Mouse (Mus musculus): Measurements from ENCODE around the gene Ugt1a7c. TPM values are rescaled to one million over a fixed set of nuclear protein-coding genes. Genes with fewer than 3 reads are reported as not detected.
"Not testable (repeated sequence)": the region's sequence is repeated elsewhere in the genome, so short reads cannot be mapped to it uniquely, and the experiment has no call there.

Ugt1a7c gene
- polyA plus RNA-seq, 1 experiment: 8.3 TPM

DNA sequence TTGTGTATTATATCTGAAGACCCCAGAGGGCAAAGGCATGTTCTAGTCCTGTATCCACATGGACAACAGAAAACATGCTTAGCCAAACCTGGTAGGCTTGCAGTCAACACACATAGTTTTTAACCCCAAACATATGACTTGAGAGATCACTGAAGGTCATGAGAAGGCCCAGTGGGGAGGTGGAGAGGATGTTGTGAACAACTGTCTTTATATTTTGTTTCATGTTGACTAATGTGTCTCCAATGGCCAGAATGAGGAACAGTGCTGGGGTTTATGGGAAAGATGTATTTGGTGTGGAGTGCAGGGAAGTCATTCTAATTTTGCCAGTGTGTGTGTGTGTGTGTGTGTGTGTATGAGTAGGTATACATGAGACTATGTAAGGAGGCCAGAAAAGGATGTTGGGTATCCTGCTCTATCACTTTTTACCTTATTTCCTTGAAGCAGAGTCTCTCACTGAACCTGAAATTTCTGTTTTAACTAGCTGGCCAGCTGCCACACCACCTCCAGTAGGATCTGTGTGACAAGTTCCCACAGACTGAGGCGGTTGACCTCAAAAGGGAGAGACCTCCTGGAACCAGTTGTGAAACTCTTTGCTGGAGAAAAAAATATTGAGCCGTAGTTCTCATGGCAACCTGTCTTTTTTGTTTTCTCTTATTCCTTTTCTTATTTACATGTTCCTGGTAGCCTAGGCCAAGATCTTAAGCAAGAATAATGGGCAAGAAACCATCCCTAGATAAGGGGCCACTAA is 129.3 kb downstream of the Ugt1a7c start:
- DNase-seq (ENCODE audit: low read depth): peak; percentile 99

- DNase-seq (ENCODE audit: low read depth): not testable (repeated sequence)
Observed at GRCm38 (mm10) chr1:88225301-88225700, 130.4 kb downstream of the Ugt1a7c start.

DNA sequence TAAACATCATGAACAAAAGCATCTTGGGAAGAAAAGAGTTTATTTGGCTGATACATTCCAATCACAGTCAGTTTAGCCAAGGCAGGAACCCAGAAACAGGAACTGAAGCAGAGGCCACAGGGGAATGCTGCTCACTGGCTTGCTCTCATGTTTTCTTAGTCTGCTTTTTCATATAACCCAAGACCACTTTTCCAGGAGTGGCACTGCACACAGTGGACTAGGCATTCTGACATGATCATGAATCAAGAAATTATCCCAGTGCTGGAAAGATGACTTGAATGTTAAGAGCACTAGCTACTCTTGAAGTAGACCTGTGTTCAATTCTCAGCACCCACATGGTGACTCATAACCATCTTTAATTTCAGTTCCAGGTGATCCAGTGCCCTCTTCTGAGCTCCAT is 130.9 kb downstream of the Ugt1a7c start:
- DNase-seq (ENCODE audit: low read depth): no peak

DNA sequence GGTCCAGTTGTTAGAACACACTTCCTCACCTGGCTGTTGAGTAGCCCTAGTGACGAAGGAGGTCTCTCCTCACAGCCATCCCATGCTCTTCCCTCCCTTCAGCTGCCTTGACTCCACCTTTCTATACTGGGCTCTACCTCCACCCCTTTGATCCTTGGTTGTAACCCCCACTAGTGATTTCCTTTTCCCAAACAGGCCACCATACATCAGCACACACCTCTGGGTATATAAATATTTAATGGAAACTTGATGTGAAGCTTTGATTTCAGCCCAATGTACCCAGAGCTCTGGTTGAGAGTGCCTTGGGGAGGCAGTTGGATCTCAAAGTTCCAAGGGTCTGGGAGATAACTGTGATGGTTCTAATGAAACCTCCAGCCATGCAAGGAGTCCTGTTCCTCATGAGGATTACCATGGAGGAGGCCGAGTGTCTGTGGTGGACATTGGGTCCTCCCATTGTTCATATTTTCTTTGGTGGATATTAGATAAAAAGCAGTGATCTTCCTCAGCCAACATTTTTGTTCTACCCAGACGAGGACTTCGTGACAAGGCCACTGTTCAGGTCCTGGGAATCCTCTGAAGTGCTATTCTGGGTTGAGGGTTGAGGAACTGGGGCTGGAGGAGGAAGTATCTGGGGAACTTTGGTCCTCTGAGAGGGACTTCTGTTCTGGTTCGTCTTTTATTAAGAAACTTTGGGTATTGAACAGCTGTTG is 132.0 kb downstream of the Ugt1a7c start, which contains the start of gene Mroh2a:
Mroh2a (plus strand) TSS at position 317 of the 710 bp plus-strand sequence.
- DNase-seq (ENCODE audit: low read depth): no peak

DNA sequence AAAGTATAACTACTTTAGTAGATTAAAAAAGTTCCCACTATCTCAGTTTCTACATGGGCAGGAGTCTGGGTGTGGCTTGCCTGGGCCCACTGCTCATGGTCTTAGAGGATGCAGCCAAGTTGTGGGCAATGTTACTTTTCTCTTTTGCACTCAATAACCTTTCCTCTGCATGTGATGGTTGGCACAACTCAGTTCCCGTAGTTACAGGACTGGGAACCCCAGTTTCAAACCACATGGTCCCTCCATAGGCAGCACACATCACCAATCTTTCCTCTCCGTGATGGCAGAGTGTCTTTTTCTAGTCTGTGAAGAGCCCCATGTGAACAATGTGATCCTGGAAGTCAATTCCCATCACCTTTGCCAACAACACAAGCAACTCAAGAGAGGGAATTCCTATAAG is 132.6 kb downstream of the Ugt1a7c start:
- no peak for DNase-seq (ENCODE audit: low read depth)

- no peak for DNase-seq (ENCODE audit: low read depth)
Observed at GRCm38 (mm10) chr1:88228121-88228520, 133.3 kb downstream of the Ugt1a7c start.

- no peak for DNase-seq (ENCODE audit: low read depth)
Observed at GRCm38 (mm10) chr1:88229566-88229965, 134.7 kb downstream of the Ugt1a7c start.

DNA sequence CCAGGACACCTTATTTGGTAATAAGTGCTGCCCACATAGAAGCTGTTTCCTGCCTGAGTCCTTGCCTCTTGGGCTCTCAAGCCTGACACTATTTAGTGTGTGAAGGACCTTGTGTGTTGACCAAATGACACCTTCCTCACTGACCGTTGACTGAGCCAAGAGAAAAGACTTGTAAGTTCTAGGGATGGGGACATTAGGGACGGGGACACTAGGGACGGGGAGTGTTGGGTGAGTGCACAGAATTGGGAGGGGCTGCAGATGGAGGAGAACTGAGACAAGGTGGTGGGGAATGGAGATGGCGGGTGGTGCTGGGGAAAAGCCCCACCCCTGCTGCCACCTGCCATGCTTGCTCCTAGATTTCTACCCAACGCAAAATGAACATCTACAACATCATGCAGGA is 135.1 kb downstream of the Ugt1a7c start:
- no peak for DNase-seq (ENCODE audit: low read depth)

DNA sequence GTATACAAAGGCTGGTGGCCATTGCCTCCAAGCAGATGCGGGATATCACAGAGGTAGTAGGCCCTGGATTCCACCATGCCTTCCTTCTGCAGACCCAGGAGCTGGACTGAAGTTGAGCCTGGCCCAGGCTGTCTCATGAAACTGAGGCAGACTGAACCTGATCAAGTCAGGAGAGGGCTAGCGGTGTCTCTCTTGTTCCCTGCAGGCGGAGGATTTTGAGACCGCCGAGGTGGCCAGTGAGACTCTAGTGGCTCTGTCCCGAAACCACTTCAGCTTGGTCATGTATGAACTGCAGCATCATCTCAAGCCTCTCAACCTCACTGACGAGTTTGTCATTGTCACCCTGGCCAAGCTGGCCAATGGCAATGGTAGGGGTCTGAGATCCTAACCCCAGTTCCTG is 135.6 kb downstream of the Ugt1a7c start:
- no peak for DNase-seq (ENCODE audit: low read depth)

- no peak for DNase-seq (ENCODE audit: low read depth)
Observed at GRCm38 (mm10) chr1:88230981-88231802, 136.3 kb downstream of the Ugt1a7c start.

DNA sequence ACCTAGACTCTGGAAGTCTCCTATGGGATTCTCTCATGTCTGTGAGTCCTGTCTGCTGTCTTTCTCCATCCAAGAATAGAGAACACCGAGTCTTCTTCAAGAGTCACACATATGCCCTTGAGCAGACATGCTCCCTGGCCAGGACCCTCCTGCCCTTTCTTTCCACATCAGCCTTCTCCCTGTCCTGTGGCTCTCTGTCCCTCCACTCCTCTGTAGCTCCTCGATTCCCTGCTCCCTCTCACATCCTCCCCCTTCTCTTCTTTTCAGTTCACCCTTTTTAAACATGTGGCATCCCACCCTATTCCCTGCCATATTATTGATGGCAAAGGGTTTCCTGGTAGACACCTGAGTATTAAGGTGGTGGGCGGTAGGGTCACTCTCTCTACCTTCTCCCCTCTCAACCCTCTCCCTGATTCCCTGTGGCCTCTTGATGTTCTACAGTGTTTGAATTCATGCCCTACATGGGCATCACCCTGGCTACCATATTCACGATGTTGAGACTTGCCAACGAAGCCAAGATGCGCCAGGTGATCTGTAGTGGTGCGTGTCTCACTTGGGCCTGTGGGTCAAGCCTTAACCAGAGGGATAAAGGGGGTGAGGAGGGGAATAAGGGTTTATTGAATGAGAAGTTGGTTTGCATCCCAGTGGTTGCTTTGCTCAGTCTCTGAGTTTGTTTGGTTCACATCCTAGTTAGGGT is 137.1 kb downstream of the Ugt1a7c start:
- DNase-seq (ENCODE audit: low read depth): no peak

DNA sequence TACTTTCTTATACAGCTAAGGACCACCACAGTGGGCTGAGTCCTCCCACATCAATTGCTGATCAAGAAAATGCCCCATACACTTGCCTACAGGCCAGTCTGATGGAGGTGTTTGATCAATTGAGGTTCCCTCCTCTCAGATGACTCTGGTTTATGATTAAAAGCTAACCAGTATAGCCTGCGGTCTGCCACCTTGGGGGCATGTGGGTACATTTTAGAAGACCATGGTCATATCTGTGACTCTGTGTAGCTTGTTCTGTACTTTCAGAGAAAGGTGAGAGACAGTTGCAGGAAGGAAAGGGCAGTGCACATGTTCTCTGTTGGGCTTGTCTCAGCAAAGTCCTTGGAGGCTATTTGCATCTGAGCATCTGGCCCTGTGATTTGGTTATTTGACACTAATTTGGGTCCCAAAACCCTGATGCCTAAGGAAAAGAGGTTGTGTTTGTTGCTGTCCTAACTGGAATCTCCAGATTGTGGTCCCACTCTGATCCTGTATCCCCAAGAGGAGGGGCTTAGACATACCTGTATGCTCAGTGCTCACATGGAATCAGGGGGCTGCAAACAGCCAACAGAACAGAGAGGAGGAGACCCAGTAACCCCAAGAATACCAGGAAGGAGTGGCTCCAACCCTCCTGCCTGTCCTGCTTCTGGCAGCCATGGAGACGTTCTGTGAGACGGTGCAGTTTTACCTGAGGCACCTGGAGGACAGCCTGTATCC is 138.0 kb downstream of the Ugt1a7c start:
- no peak for DNase-seq (ENCODE audit: low read depth)

- no peak for DNase-seq (ENCODE audit: low read depth)
Observed at GRCm38 (mm10) chr1:88233421-88234247, 138.8 kb downstream of the Ugt1a7c start.

GRCm38 (mm10) chr1:88234248-88234610 is 139.4 kb downstream of the Ugt1a7c start:
- no peak for DNase-seq (ENCODE audit: low read depth)

GRCm38 (mm10) chr1:88234646-88235045 is 139.8 kb downstream of the Ugt1a7c start:
- DNase-seq (ENCODE audit: low read depth): no peak

- DNase-seq (ENCODE audit: low read depth): no peak
Observed at GRCm38 (mm10) chr1:88235046-88235893, 140.4 kb downstream of the Ugt1a7c start.

GRCm38 (mm10) chr1:88235894-88236415 is 141.1 kb downstream of the Ugt1a7c start:
- no peak for DNase-seq (ENCODE audit: low read depth)

DNA sequence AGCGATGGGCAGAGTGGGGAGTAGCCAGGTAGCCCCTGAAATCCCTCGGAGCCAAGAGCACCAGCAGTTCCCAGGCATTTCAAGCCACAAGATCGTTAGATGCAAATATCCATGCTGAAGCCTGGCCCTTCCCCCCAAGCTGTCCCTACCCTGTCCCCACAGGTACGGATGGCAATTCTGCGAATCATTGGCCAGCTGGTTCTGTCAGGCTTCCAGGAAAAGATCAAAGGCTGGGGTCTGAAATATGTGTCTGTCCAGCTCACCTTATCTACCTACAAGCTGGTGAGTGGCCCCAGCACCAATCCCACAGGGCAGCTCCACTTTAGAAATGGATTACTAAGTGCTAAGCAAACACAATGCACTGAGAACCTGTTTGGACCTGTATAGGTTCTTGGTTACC is 142.4 kb downstream of the Ugt1a7c start:
- no peak for DNase-seq (ENCODE audit: low read depth)

DNA sequence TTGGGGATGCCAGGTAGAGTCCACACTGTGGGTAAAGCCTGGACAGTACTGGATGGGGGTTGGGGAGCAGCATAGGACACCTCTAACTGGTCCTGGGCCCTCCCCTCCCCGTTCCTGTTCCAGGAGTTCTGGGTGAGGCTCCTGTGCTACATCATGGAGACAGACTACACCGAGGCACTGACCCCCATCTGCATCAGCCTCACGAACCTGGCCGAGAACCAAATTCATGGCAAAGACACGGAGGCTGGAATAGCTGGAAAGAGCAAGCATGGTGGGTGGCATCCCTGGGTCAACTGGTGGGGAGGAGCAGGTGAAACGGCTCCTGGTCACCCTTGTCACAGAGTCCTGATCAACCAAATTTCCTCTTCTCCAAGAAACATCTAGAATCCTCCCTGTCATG is 143.9 kb downstream of the Ugt1a7c start:
- no peak for DNase-seq (ENCODE audit: low read depth)
